Comparison of ENCODE assay signal across 9 mouse cellular contexts in the genomic region with DNA sequence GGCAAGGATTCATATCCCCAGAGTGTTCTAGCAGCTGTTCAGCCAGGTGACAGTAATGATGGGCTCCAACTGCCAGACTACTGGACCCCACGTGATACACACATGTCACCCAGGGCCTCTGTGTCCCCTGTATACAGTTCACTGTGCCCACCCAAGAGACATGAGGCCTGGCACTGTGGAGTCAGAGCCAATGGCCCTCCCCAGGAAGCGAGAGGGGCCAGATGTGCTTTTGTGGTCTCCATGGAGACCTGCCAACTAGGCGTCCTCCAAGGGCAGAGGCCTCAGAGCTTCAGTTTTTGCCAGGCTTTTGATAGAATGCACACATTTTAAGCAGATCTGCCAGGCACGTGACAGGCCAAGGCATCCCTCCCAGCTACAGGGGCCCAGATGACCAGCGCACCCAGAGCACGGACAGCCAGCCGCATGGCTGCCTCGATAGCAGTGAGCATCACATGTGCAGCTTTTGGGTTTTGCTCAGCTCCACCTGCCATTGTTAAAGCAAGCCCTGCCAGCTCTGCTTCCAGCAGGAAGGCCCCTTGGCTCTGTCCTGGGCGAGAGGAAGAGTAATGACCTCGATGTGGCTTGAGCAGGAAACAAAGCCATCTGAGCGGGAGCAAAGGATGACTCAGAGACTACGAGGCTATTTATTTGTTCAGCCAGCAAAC.
DNase-seq lines count a peak whose midpoint lies in the region; ATAC-seq and TF ChIP-seq lines count a peak whose summit lies in the region.
"Had no signal": no experiment of that assay in that cellular context is flagged by ENCODE, and none has a peak within 500 bp of the region (broad histone marks: within the 10 kb centered on the region; RNA-seq: fewer than 3 reads in every experiment).

No protein-coding gene starts in this region.

- no peak for TF ChIP-seq POLR2A in kidney, adult 2 months (IDR thresholded peaks at IDR 0.05; ENCODE audit: low read depth, low read length)

- no peaks in the 10 kb centered on the region for H3K27me3 ChIP-seq in kidney, adult 2 months (replicated peaks; ENCODE audit: control insufficient read depth, insufficient read depth, low read length)
- peaks cover 7% of the 10 kb centered on the region; the same call in 1 of the 2 replicates for H3K27me3 ChIP-seq in midbrain, embryonic 15.5 days (replicated peaks)

- TF ChIP-seq CTCF in kidney, adult 2 months (conservative IDR thresholded peaks at IDR 0.05; ENCODE audit: insufficient read depth, insufficient read length, low read depth, low read length): no peak

- ATAC-seq in midbrain, embryonic 15.5 days (replicated peaks): peak; percentile 54; the same call in 1 of the 2 replicates

- H3K4me3 ChIP-seq in kidney, adult 2 months (ENCODE audit: insufficient read depth, low read depth, low read length): no peak overlapping the region
- no peak overlapping the region for H3K4me3 ChIP-seq in midbrain, embryonic 15.5 days
- H3K4me3 ChIP-seq: erythroblast, embryonic 14.5 days had no signal

- no peaks in the 10 kb centered on the region for H3K9me3 ChIP-seq in midbrain, embryonic 15.5 days

- no peak overlapping the region for H3K27ac ChIP-seq in kidney, adult 2 months (ENCODE audit: insufficient read depth, low read depth, low read length)
- no peak overlapping the region for H3K27ac ChIP-seq in midbrain, embryonic 15.5 days

- no peak overlapping the region for H3K4me2 ChIP-seq in midbrain, embryonic 15.5 days

- H3K36me3 ChIP-seq in kidney, adult 2 months (ENCODE audit: control insufficient read depth, insufficient read depth, low read length): no peaks in the 10 kb centered on the region
- H3K36me3 ChIP-seq in midbrain, embryonic 15.5 days (replicated peaks): no peaks in the 10 kb centered on the region

- no peak overlapping the region for H3K9ac ChIP-seq in midbrain, embryonic 15.5 days

- DNase-seq in retina, postnatal 1 day: peak; percentile 75
- DNase-seq in retina, embryonic 14.5 days (ENCODE audit: low spot score): no peak
- DNase-seq in heart, adult 11 months: peak; percentile 98
- DNase-seq in kidney, adult 2 months: peak; percentile 67
- no peak for DNase-seq in frontal cortex, postnatal 14 days (ENCODE audit: low spot score in 2 of 2)
- DNase-seq in layer of hippocampus, postnatal 10 days (ENCODE audit: low spot score in 2 of 2): no peak
- no peak for DNase-seq in left cerebral cortex, postnatal 25 days (ENCODE audit: low spot score in 2 of 2)

- intact Hi-C loops in left cerebral cortex, postnatal 25 days (cut with DNase I): no loop called here

- 59% methylated on average over 12 of the region's 12 CpGs for WGBS in kidney, adult 2 months
- 43% methylated on average over 12 of the region's 12 CpGs for WGBS in midbrain, embryonic 15.5 days

- no peaks in the 10 kb centered on the region for H3K4me1 ChIP-seq in kidney, adult 2 months (ENCODE audit: control insufficient read depth, insufficient read depth, low read length)
- H3K4me1 ChIP-seq in midbrain, embryonic 15.5 days: peaks cover 24% of the 10 kb centered on the region

Comparison
In these comparisons a context has a peak if more than half of its experiments do, and no peak if none do; other contexts are left out.
1. DNase-seq: peak in retina, postnatal 1 day (single experiment), heart, adult 11 months (single experiment) and kidney, adult 2 months (single experiment); none in retina, embryonic 14.5 days (single experiment), frontal cortex, postnatal 14 days (0 of 2), layer of hippocampus, postnatal 10 days (0 of 2) and left cerebral cortex, postnatal 25 days (0 of 2).